Comparison of ENCODE assay signal across 8 mouse cellular contexts in the genomic region with DNA sequence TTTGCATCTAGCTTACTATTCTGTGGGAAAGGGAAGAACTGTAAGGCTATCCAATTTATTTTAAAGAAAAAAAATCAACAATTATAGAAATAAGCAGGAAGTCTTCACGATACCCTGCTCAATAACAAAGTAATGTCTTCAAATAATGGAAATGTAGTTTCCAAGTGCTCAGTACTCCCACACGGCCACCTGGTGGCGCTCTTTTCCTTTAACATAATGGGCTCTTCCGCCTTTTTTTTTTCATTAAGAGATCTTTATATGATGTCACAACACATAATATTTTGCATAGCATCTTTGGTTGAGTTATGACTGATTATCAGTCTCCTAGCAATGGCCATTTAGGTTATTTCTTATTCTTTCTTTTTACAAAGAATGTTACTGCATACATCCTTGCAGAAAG. TPM values are rescaled to one million over a fixed set of nuclear protein-coding genes. Genes with fewer than 3 reads are reported as not detected.
DNase-seq lines count a peak whose midpoint lies in the region; ATAC-seq and TF ChIP-seq lines count a peak whose summit lies in the region.
"Had no signal": no experiment of that assay in that cellular context is flagged by ENCODE, and none has a peak within 500 bp of the region (broad histone marks: within the 10 kb centered on the region; RNA-seq: fewer than 3 reads in every experiment).

No protein-coding gene starts in this region.

- no peak for ATAC-seq in kidney, embryonic 15.5 days (replicated peaks; ENCODE audit: low FRiP score)

- H3K36me3 ChIP-seq in kidney, adult 2 months (ENCODE audit: control insufficient read depth, insufficient read depth, low read length), result no peaks in the 10 kb centered on the region
- H3K36me3 ChIP-seq in kidney, embryonic 15.5 days, result no peaks in the 10 kb centered on the region
- H3K36me3 ChIP-seq: hindbrain, embryonic 12.5 days had no signal

- H3K4me1 ChIP-seq in kidney, adult 2 months (ENCODE audit: control insufficient read depth, insufficient read depth, low read length), result no peaks in the 10 kb centered on the region
- no peaks in the 10 kb centered on the region for H3K4me1 ChIP-seq in kidney, embryonic 15.5 days
- H3K4me1 ChIP-seq: hindbrain, embryonic 12.5 days had no signal

- H3K9ac ChIP-seq in kidney, embryonic 15.5 days, result no peak overlapping the region
- H3K9ac ChIP-seq: hindbrain, embryonic 12.5 days had no signal

- WGBS in kidney, adult 2 months, result 44% methylated on average over 4 of the region's 4 CpGs
- WGBS in kidney, embryonic 15.5 days, result 50% methylated on average over 4 of the region's 4 CpGs

- H3K4me2 ChIP-seq in kidney, embryonic 15.5 days, result no peak overlapping the region
- H3K4me2 ChIP-seq: hindbrain, embryonic 12.5 days had no signal

- no peaks in the 10 kb centered on the region for H3K27me3 ChIP-seq in kidney, adult 2 months (replicated peaks; ENCODE audit: control insufficient read depth, insufficient read depth, low read length)
- H3K27me3 ChIP-seq in kidney, embryonic 15.5 days, result no peaks in the 10 kb centered on the region
- H3K27me3 ChIP-seq: hindbrain, embryonic 12.5 days had no signal

- H3K27ac ChIP-seq in kidney, adult 2 months (ENCODE audit: insufficient read depth, low read depth, low read length), result no peak overlapping the region
- no peak overlapping the region for H3K27ac ChIP-seq in kidney, embryonic 15.5 days
- H3K27ac ChIP-seq: hindbrain, embryonic 12.5 days had no signal

- H3K9me3 ChIP-seq in kidney, embryonic 15.5 days (replicated peaks), result no peaks in the 10 kb centered on the region
- H3K9me3 ChIP-seq: hindbrain, embryonic 12.5 days had no signal

- no peak for TF ChIP-seq POLR2A in kidney, adult 2 months (IDR thresholded peaks at IDR 0.05; ENCODE audit: low read depth, low read length)

- 0 out of 2 replicates have a peak, but pooled peaks have one; percentile 11 for TF ChIP-seq CTCF in kidney, adult 2 months (conservative IDR thresholded peaks at IDR 0.05; ENCODE audit: insufficient read depth, insufficient read length, low read depth, low read length)

- no peak overlapping the region for H3K4me3 ChIP-seq in kidney, adult 2 months (ENCODE audit: insufficient read depth, low read depth, low read length)
- no peak overlapping the region for H3K4me3 ChIP-seq in kidney, embryonic 15.5 days (replicated peaks)
- H3K4me3 ChIP-seq: hindbrain, embryonic 12.5 days had no signal

- no peak for DNase-seq in kidney, adult 2 months
- peak; percentile 46 for DNase-seq in right cerebral cortex, postnatal 14 days
- DNase-seq in right cerebral cortex, postnatal 36 days (ENCODE audit: low spot score in 2 of 2), result no peak
- peak; percentile 52 for DNase-seq in R1 (ENCODE audit: low read depth, low spot score)
- DNase-seq in retina, embryonic 14.5 days (ENCODE audit: low spot score), result peak; percentile 50
- no peak for DNase-seq in ovary, postnatal 36 days (ENCODE audit: low spot score)

RNA-seq across cellular contexts. Expression of a gene that starts 29.0 kb away (rescaled TPM):
- polyA plus RNA-seq in kidney, adult 2 months (2012; rRNA removed), result 0.44 and 1.3 TPM in 2 replicates
- 2.6 and 3.1 TPM in 2 replicates for polyA plus RNA-seq in kidney, embryonic 15.5 days (2015; fragmentation: Nextera tagmentation; extraction: Ambion mirVana)

Comparison
In these comparisons a context has a peak if more than half of its experiments do, and no peak if none do; other contexts are left out.
1. DNase-seq: peak in right cerebral cortex, postnatal 14 days (single experiment), R1 (single experiment) and retina, embryonic 14.5 days (single experiment); none in kidney, adult 2 months (single experiment), right cerebral cortex, postnatal 36 days (0 of 2) and ovary, postnatal 36 days (single experiment).